Mouse (Mus musculus) gastrocnemius, adult 2 months (tissue): ENCODE data around the gene Dnah14. TPM values are rescaled to one million over a fixed set of nuclear protein-coding genes. Genes with fewer than 3 reads are reported as not detected.
A peak's percentile ranks its signal among the peaks of the same experiment; 100 is the strongest.

Source experiments
- DNase-seq: peaks from one replicate; pipeline ENCODE4 v3.0.0; 2022
- H3K27ac ChIP-seq: fragments of 200-600 bp; 2 replicates; pipeline ENCODE4 v1.8.1; 2022; ENCODE audit warnings: mild to moderate bottlenecking
- H3K4me3 ChIP-seq: fragments of 200-600 bp; 2 replicates; pipeline ENCODE4 v1.8.1; 2022; ENCODE audit warnings: mild to moderate bottlenecking, moderate library complexity
- CTCF ChIP-seq: fragments of 200-600 bp; IDR thresholded peaks from 2 replicates; pipeline ENCODE4 v1.8.1; 2022; ENCODE audit warnings: antibody characterized with exemption, mild to moderate bottlenecking, moderate library complexity
- intact Hi-C: fragments of 180-260 bp; cut with DNase I; formaldehyde crosslinking; loops from one replicate; pipeline ENCODE4 v1.15.1; 2025
- total RNA-seq, 2 experiments: library from RNA; stranded (reverse); gene quantifications; 2 replicates each; pipeline ENCODE4 v1.2.3; 2021

Gene Dnah14
- total RNA-seq, 2 experiments from 2014 or later, result not detected

GRCm38 (mm10) chr1:181555475-181555874 lies 20.9 kb upstream of the Dnah14 start:
- intact Hi-C loops, result no loop called here
- TF ChIP-seq CTCF, result no peak

GRCm38 (mm10) chr1:181559655-181560054 lies 16.7 kb upstream of the Dnah14 start:
- Histone ChIP-seq H3K4me3 (no peak overlapping the region), H3K27ac (no peak overlapping the region)
- no peak for TF ChIP-seq CTCF
- DNase-seq, result no peak
- intact Hi-C loops, result no loop called here

More at GRCm38 (mm10) chr1:181555475-181555874, 20.9 kb upstream of the Dnah14 start:
- H3K4me3 ChIP-seq, result no peak overlapping the region
- H3K27ac ChIP-seq, result no peak overlapping the region
- no peak for DNase-seq

- H3K27ac ChIP-seq, result no peak overlapping the region
- no peak for TF ChIP-seq CTCF
- no peak overlapping the region for H3K4me3 ChIP-seq
- intact Hi-C loops, result no loop called here
- no peak for DNase-seq
Observed at GRCm38 (mm10) chr1:181560325-181560724, 16.0 kb upstream of the Dnah14 start.

GRCm38 (mm10) chr1:181560896-181561767 lies 15.2 kb upstream of the Dnah14 start:
- intact Hi-C loops, result no loop called here
- DNase-seq, result no peak
- H3K4me3 ChIP-seq, result no peak overlapping the region

GRCm38 (mm10) chr1:181561768-181562444 lies 14.5 kb upstream of the Dnah14 start:
- Histone ChIP-seq H3K4me3 (no peak overlapping the region), H3K27ac (no peak overlapping the region)
- intact Hi-C loops, result no loop called here
- no peak for DNase-seq
- no peak for TF ChIP-seq CTCF

More at GRCm38 (mm10) chr1:181560896-181561767, 15.2 kb upstream of the Dnah14 start:
- no peak overlapping the region for H3K27ac ChIP-seq
- TF ChIP-seq CTCF, result no peak

GRCm38 (mm10) chr1:181569447-181569846 lies 6.9 kb upstream of the Dnah14 start:
- TF ChIP-seq CTCF, result no peak
- no peak overlapping the region for H3K4me3 ChIP-seq
- intact Hi-C loops, result no loop called here
- H3K27ac ChIP-seq, result no peak overlapping the region
- no peak for DNase-seq

GRCm38 (mm10) chr1:181583152-181583551 lies 6.8 kb downstream of the Dnah14 start:
- TF ChIP-seq CTCF, result no peak
- DNase-seq, result no peak
- H3K4me3 ChIP-seq, result no peak overlapping the region
- intact Hi-C loops, result no loop called here
- H3K27ac ChIP-seq, result no peak overlapping the region

GRCm38 (mm10) chr1:181589116-181589515 lies 12.8 kb downstream of the Dnah14 start:
- DNase-seq, result no peak
- no peak for TF ChIP-seq CTCF
- Histone ChIP-seq H3K4me3 (no peak overlapping the region), H3K27ac (no peak overlapping the region)
- intact Hi-C loops, result no loop called here

- no peak for DNase-seq
- Histone ChIP-seq H3K4me3 (no peak overlapping the region), H3K27ac (no peak overlapping the region)
- intact Hi-C loops, result no loop called here
- TF ChIP-seq CTCF, result no peak
Observed at GRCm38 (mm10) chr1:181599376-181599775, 23.0 kb downstream of the Dnah14 start.

GRCm38 (mm10) chr1:181611118-181611517 lies 34.8 kb downstream of the Dnah14 start:
- intact Hi-C loops, result no loop called here
- Histone ChIP-seq H3K27ac (no peak overlapping the region), H3K4me3 (no peak overlapping the region)
- no peak for DNase-seq
- no peak for TF ChIP-seq CTCF

GRCm38 (mm10) chr1:181615866-181616491 lies 39.6 kb downstream of the Dnah14 start:
- Histone ChIP-seq H3K27ac (no peak overlapping the region), H3K4me3 (no peak overlapping the region)
- TF ChIP-seq CTCF, result peak; percentile 94
- peak; percentile 71 for DNase-seq
- intact Hi-C loops, result loop anchor here (5.0 kb wide), 1 partner anchor 344 kb away; no protein-coding TSS in a partner anchor

- TF ChIP-seq CTCF, result peak; percentile 46
- DNase-seq, result no peak
- no peak overlapping the region for H3K4me3 ChIP-seq
- intact Hi-C loops, result loop anchor here (5.0 kb wide), 1 partner anchor 345 kb away; no protein-coding TSS in a partner anchor
- no peak overlapping the region for H3K27ac ChIP-seq
Observed at GRCm38 (mm10) chr1:181617332-181617731, 41.0 kb downstream of the Dnah14 start.

- intact Hi-C loops, result no loop called here
- H3K27ac ChIP-seq, result no peak overlapping the region
Observed at GRCm38 (mm10) chr1:181623149-181623680, 46.9 kb downstream of the Dnah14 start.

More at GRCm38 (mm10) chr1:181623149-181623680, 46.9 kb downstream of the Dnah14 start:
- TF ChIP-seq CTCF, result no peak
- DNase-seq, result no peak
- H3K4me3 ChIP-seq, result no peak overlapping the region
